Mouse (Mus musculus) heart, adult 18-20 months (tissue): ENCODE data around the gene Sec1. TPM values are rescaled to one million over a fixed set of nuclear protein-coding genes. Genes with fewer than 3 reads are reported as not detected.

Experiments
- DNase-seq, 2 experiments: peaks; one replicate each; pipeline ENCODE4 v3.0.0; 2021 to 2022; ENCODE audit warnings: mixed read lengths in 1 of 2
- total RNA-seq, 2 experiments: library from RNA; stranded (reverse); gene quantifications; 2 replicates each; pipeline ENCODE4 v1.2.3; 2021

The Sec1 gene
- total RNA-seq, 2 experiments from 2014 or later: 0.18 to 0.30 TPM

GRCm38 (mm10) chr7:45641391-45642040 lies 52.7 kb downstream of the Sec1 start:
- peak; percentile 64 to 75 for DNase-seq

GRCm38 (mm10) chr7:45640191-45640957 lies 53.8 kb downstream of the Sec1 start:
- DNase-seq: peak; percentile 35 to 62

GRCm38 (mm10) chr7:45639561-45640027 lies 54.6 kb downstream of the Sec1 start, which contains the start of gene Mamstr:
TSS of gene Mamstr (plus strand) at chr7:45639977.
- DNase-seq: no peak

- DNase-seq: peak; percentile 92 to 93
These were observed 55.4 kb downstream of the Sec1 start for GRCm38 (mm10) chr7:45638623-45639401.

- DNase-seq: no peak
These were observed 56.5 kb downstream of the Sec1 start for GRCm38 (mm10) chr7:45637710-45638109.

- DNase-seq: peak; percentile 66 to 70
These were observed 58.2 kb downstream of the Sec1 start for GRCm38 (mm10) chr7:45635711-45636688.

- DNase-seq: peak; percentile 45 to 72
These were observed 59.1 kb downstream of the Sec1 start for GRCm38 (mm10) chr7:45634946-45635681.

GRCm38 (mm10) chr7:45632499-45632898 lies 61.7 kb downstream of the Sec1 start:
- DNase-seq: peak; percentile 40 to 41

GRCm38 (mm10) chr7:45630064-45630907 lies 63.9 kb downstream of the Sec1 start:
- peak in 1 of 2 experiments; percentile 46 for DNase-seq

GRCm38 (mm10) chr7:45628364-45629294 lies 65.6 kb downstream of the Sec1 start:
- DNase-seq: peak; percentile 89 to 91

Other genes starting within 250 kb of the Sec1 start
- gene Ftl1, start 234.5 kb downstream of the Sec1 start, total RNA-seq: 100 to 1,000 TPM; 287 to 382 TPM
- gene Bax, start 227.5 kb downstream of the Sec1 start, total RNA-seq: 10 to 100 TPM; 23.4 to 24.1 TPM
- gene Tulp2, start 212.5 kb downstream of the Sec1 start, total RNA-seq: not detected
- 10 to 100 TPM in 1 of 2 experiments, 1 to 10 TPM in 1; 8.7 to 12.3 TPM for gene Gm45808, start 207.6 kb downstream of the Sec1 start, total RNA-seq
- gene Dhdh, start 205.6 kb downstream of the Sec1 start, total RNA-seq: 10 to 100 TPM in 1 of 2 experiments, 1 to 10 TPM in 1; 7.9 to 13.1 TPM
- gene Nucb1, start 184.0 kb downstream of the Sec1 start, total RNA-seq: 100 to 1,000 TPM; 129 to 143 TPM
- 10 to 100 TPM; 31.6 to 33.7 TPM for gene Ppp1r15a, start 168.1 kb downstream of the Sec1 start, total RNA-seq
- gene Plekha4, start 168.1 kb downstream of the Sec1 start, total RNA-seq: 1 to 10 TPM; 2.0 to 2.5 TPM
- gene Hsd17b14, start 139.5 kb downstream of the Sec1 start, total RNA-seq: under 1 TPM in 1 of 2 experiments, not detected in 1; 0.41 TPM
- gene Bcat2, start 124.2 kb downstream of the Sec1 start, total RNA-seq: 100 to 1,000 TPM; 225 to 264 TPM
- not detected for gene Fgf21, start 78.9 kb downstream of the Sec1 start, total RNA-seq
- gene Fut1, start 77.1 kb downstream of the Sec1 start, total RNA-seq: not detected
- gene Izumo1, start 72.6 kb downstream of the Sec1 start, total RNA-seq: under 1 TPM; 0.17 to 0.26 TPM
- 10 to 100 TPM; 21.6 to 26.8 TPM for gene Rasip1, start 66.9 kb downstream of the Sec1 start, total RNA-seq
- gene Mamstr, start 54.4 kb downstream of the Sec1 start, total RNA-seq: 1 to 10 TPM; 2.4 to 2.6 TPM
- under 1 TPM; 0.42 to 0.46 TPM for gene Fut2, start 28.0 kb downstream of the Sec1 start, total RNA-seq
- gene Ntn5, start 10.4 kb downstream of the Sec1 start, total RNA-seq: not detected
- 1 to 10 TPM; 3.4 to 5.9 TPM for gene Car11, start 5.4 kb upstream of the Sec1 start, total RNA-seq
- gene Dbp, start 10.7 kb upstream of the Sec1 start, total RNA-seq: 10 to 100 TPM; 12.1 to 15.0 TPM
- gene Rpl18, start 21.1 kb upstream of the Sec1 start, total RNA-seq: 100 to 1,000 TPM; 574 to 615 TPM
- gene Sphk2, start 23.6 kb upstream of the Sec1 start, total RNA-seq: 10 to 100 TPM; 18.4 to 20.2 TPM
- under 1 TPM; 0.30 to 0.62 TPM for gene Fam83e, start 26.8 kb upstream of the Sec1 start, total RNA-seq
- not detected for gene Spaca4, start 31.4 kb upstream of the Sec1 start, total RNA-seq
- gene Lmtk3, start 89.3 kb upstream of the Sec1 start, total RNA-seq: not detected
- not detected for gene Sult2b1, start 90.3 kb upstream of the Sec1 start, total RNA-seq
- gene Cyth2, start 120.2 kb upstream of the Sec1 start, total RNA-seq: 10 to 100 TPM; 65.8 to 68.9 TPM
- gene Kcnj14, start 130.4 kb upstream of the Sec1 start, total RNA-seq: 1 to 10 TPM; 1.2 to 1.8 TPM
- gene Grwd1, start 136.5 kb upstream of the Sec1 start, total RNA-seq: 10 to 100 TPM; 15.0 to 15.2 TPM
- 100 to 1,000 TPM; 105 to 125 TPM for gene Kdelr1, start 178.4 kb upstream of the Sec1 start, total RNA-seq
- gene Grin2d, start 184.0 kb upstream of the Sec1 start, total RNA-seq: 1 to 10 TPM; 1.4 to 1.5 TPM
- gene Syngr4, start 202.3 kb upstream of the Sec1 start, total RNA-seq: not detected
- gene Tmem143, start 202.5 kb upstream of the Sec1 start, total RNA-seq: 100 to 1,000 TPM; 124 to 125 TPM
- 10 to 100 TPM; 19.1 to 25.0 TPM for gene Emp3, start 227.0 kb upstream of the Sec1 start, total RNA-seq
- 1 to 10 TPM in 1 of 2 experiments, under 1 TPM in 1; 0.89 to 1.3 TPM for gene Ccdc114, start 229.7 kb upstream of the Sec1 start, total RNA-seq